Mouse (Mus musculus) G1E (cell line): ENCODE results near the gene Cdc37. TPM values are rescaled to one million over a fixed set of nuclear protein-coding genes. Genes with fewer than 3 reads are reported as not detected.

ENCODE experiments used
- ATAC-seq: 2 replicates; pipeline ENCODE4 v1.8.0; 2016; ENCODE audit warnings: mild to moderate bottlenecking; ENCODE audit not compliant: insufficient number of reproducible peaks, poor library complexity, low FRiP score, severe bottlenecking; ENCODE audit errors: extremely low read depth
- DNase-seq: peaks from one replicate; pipeline ENCODE4 v3.0.0; 2012; ENCODE audit warnings: low spot score
- H3K27me3 ChIP-seq: 2 replicates; pipeline ENCODE4 v1.6.1; 2012; ENCODE audit warnings: mild to moderate bottlenecking, low read length, inconsistent platforms; ENCODE audit not compliant: insufficient read depth
- H3K36me3 ChIP-seq: replicated peaks from 2 replicates; pipeline ENCODE3; 2012; ENCODE audit warnings: mild to moderate bottlenecking, inconsistent platforms
- H3K4me1 ChIP-seq: 2 replicates; pipeline ENCODE4 v1.6.1; 2012; ENCODE audit warnings: low read depth, low read length, inconsistent platforms, mixed read lengths; ENCODE audit not compliant: insufficient read depth
- H3K4me3 ChIP-seq: 2 replicates; pipeline ENCODE4 v1.5.1; 2012; ENCODE audit warnings: low read depth, mild to moderate bottlenecking, inconsistent platforms, low read length, moderate library complexity, mixed read lengths
- H3K9me3 ChIP-seq: replicated peaks from 2 replicates; pipeline ENCODE4 v1.6.1; 2012; ENCODE audit warnings: inconsistent platforms
- CTCF ChIP-seq: IDR thresholded peaks from 2 replicates; pipeline ENCODE4 v1.5.1; 2012; ENCODE audit warnings: low read depth, low read length, inconsistent platforms, mixed read lengths
- GATA1 ChIP-seq: IDR thresholded peaks from 2 replicates; pipeline ENCODE4 v1.6.1; 2012; ENCODE audit warnings: borderline replicate concordance, low read length, inconsistent platforms, mixed read lengths
- GATA2 ChIP-seq: IDR thresholded peaks from 2 replicates; pipeline ENCODE4 v1.6.1; 2012; ENCODE audit warnings: low read depth, low read length, inconsistent platforms, borderline replicate concordance
- POLR2AphosphoS5 ChIP-seq: IDR thresholded peaks from 2 replicates; pipeline ENCODE4 v1.6.1; 2012; ENCODE audit warnings: low read depth, low read length, inconsistent platforms; ENCODE audit not compliant: insufficient replicate concordance
- TAL1 ChIP-seq: conservative IDR thresholded peaks from 2 replicates; pipeline ENCODE4 v1.6.1; 2012; ENCODE audit warnings: low read depth, low read length, inconsistent platforms, mixed read lengths
- polyA plus RNA-seq: library from polyadenylated mRNA; stranded (reverse); fragments of >175 nt; gene quantifications from 2 replicates; pipeline ENCODE4 v1.2.3, GENCODE M21; 2012
- total RNA-seq, 2 experiments: library from RNA; stranded (forward) in 1 of 2; stranded (reverse) in 1 of 2; fragments of 200-1000 nt in 1 of 2; fragments of >200 nt in 1 of 2; fragmentation: Nextera tagmentation in 1 of 2; gene quantifications; 2 replicates each; pipeline ENCODE4 v1.2.3; 2014 to 2017

The Cdc37 gene
- total and polyA plus RNA-seq, 3 experiments, result 80.4 to 213 (median 193) TPM

DNA sequence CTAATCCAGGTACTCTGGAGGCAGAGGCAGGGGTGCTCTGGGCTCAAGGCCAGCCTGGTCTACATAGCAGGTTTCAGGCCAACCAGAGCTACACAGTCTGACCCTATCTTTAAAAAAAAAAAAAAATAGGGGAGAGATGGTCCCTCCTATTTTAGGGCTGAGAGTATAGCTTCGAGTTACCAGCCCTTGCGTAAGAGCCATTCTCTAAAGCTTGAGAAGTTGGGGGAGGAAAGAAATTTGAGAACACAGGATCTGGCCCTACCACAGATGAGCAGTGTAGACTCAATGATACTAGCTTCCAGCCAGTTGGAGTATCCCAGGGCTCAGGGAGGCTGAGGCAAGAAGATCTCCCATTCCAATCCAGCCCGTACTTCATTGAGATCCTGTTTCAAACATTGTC is 44.0 kb upstream of the Cdc37 start:
- TF ChIP-seq GATA1, result no peak
- no peak for TF ChIP-seq GATA2
- TF ChIP-seq TAL1, result no peak
- TF ChIP-seq CTCF, result no peak
- Histone ChIP-seq H3K27me3 (peaks cover 23% of the 10 kb centered on the region), H3K36me3 (no peaks in the 10 kb centered on the region), H3K4me1 (peaks cover 17% of the 10 kb centered on the region), H3K4me3 (no peak overlapping the region), H3K9me3 (no peaks in the 10 kb centered on the region)
- ATAC-seq (no peak), DNase-seq (no peak)

DNA sequence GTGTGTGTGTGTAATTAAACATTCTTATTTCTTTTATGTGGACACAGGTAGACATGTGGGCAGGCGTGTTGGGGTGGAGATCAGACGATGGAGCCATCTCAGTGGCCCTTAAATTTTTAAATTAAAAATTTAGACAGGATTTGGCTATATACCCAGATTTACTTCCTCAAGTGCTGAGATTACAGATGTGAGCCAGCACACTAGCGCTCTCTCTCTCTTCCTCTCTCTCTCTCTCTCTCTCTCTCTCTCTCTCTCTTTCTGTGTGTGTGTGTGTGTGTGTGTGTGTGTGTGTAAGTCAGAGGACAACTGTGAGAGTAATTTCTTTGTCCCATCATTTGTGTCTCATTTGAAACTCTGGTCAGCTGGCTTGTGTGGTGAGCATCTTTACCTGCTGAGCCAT is 40.9 kb upstream of the Cdc37 start:
- no peaks in the 10 kb centered on the region for H3K36me3 ChIP-seq
- no peaks in the 10 kb centered on the region for H3K9me3 ChIP-seq
- no peak overlapping the region for H3K4me3 ChIP-seq
- ATAC-seq, result no peak
- DNase-seq, result no peak
- H3K27me3 ChIP-seq, result peaks cover 26% of the 10 kb centered on the region
- TF ChIP-seq POLR2AphosphoS5 (no peak), TAL1 (no peak), GATA1 (no peak), CTCF (no peak), GATA2 (no peak)
- H3K4me1 ChIP-seq, result peaks cover 11% of the 10 kb centered on the region

GRCm38 (mm10) chr9:21189905-21190304 is 40.1 kb upstream of the Cdc37 start:
- Histone ChIP-seq H3K4me3 (no peak overlapping the region), H3K36me3 (no peaks in the 10 kb centered on the region), H3K4me1 (peaks cover 4% of the 10 kb centered on the region), H3K9me3 (no peaks in the 10 kb centered on the region), H3K27me3 (peaks cover 30% of the 10 kb centered on the region)
- DNase-seq (no peak), ATAC-seq (no peak)
- TF ChIP-seq CTCF (no peak), POLR2AphosphoS5 (no peak)

- H3K4me1 ChIP-seq, result peaks cover 11% of the 10 kb centered on the region
- no peak for TF ChIP-seq CTCF
- no peak for TF ChIP-seq POLR2AphosphoS5
- no peak for TF ChIP-seq GATA1
- TF ChIP-seq TAL1, result no peak
- no peak for TF ChIP-seq GATA2
Observed at GRCm38 (mm10) chr9:21185436-21185835, 35.7 kb upstream of the Cdc37 start.

DNA sequence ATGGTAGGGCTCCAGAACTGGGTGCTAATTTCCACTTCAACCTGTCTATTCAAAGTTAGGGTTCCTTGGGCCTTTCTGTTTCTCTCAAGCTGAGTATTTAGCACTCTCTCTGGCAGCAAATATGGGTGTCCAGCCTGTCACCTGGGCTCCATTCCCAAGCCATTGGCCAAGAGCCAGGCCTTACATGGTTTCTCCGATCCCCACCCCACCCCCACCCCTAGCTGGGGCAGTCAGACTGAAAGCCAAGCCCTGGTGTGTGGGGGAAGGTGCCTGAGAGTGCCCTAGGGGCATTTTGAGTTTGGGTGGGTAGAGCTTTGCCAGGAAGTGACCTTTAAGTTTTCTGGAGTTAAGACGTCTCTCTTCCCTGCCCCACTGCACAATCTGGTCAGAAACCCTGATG is 35.0 kb upstream of the Cdc37 start:
- TF ChIP-seq GATA1 (no peak), GATA2 (no peak), TAL1 (no peak), POLR2AphosphoS5 (no peak), CTCF (no peak)
- peaks cover 11% of the 10 kb centered on the region for H3K4me1 ChIP-seq

More at GRCm38 (mm10) chr9:21185436-21185835, 35.7 kb upstream of the Cdc37 start:
- no peak for ATAC-seq
- H3K36me3 ChIP-seq, result no peaks in the 10 kb centered on the region
- H3K9me3 ChIP-seq, result no peaks in the 10 kb centered on the region
- no peak overlapping the region for H3K4me3 ChIP-seq
- peaks cover 46% of the 10 kb centered on the region for H3K27me3 ChIP-seq
- no peak for DNase-seq

DNA sequence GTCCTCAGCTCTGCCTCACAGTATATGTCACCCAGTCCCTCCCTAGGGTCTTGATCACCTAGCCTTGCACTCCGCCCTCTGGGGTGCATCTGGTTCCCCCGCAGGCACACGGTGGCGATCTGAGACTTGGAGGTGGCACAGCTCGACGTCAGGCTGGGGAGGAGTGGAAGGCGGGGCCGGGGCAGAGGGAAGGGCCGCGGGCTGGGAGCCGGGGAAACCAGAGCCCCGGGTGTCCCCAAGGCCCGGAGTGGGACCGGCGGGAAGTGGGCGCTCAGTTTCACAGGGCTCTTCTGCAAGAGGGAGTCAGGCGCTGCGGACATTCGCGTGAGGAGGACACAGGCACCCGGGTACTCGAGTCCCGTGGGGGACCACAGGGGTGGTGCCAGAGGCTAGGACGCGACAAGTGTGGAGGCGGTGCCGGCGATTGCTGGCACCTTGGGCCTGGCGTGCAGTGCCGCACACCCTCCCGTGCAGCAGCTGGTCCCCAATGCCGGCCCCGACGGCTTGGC is 34.2 kb upstream of the Cdc37 start:
- Histone ChIP-seq H3K36me3 (no peaks in the 10 kb centered on the region), H3K4me3 (no peak overlapping the region), H3K9me3 (no peaks in the 10 kb centered on the region), H3K4me1 (peaks cover 11% of the 10 kb centered on the region), H3K27me3 (peaks cover 60% of the 10 kb centered on the region)
- TF ChIP-seq GATA1, result no peak
- TF ChIP-seq GATA2, result no peak
- TF ChIP-seq POLR2AphosphoS5, result no peak
- TF ChIP-seq CTCF, result no peak
- no peak for TF ChIP-seq TAL1
- DNase-seq (no peak), ATAC-seq (no peak)

More for the DNA sequence above, 35.0 kb upstream of the Cdc37 start:
- DNase-seq (no peak), ATAC-seq (no peak)
- Histone ChIP-seq H3K4me3 (no peak overlapping the region), H3K9me3 (no peaks in the 10 kb centered on the region), H3K36me3 (no peaks in the 10 kb centered on the region), H3K27me3 (peaks cover 53% of the 10 kb centered on the region)

DNA sequence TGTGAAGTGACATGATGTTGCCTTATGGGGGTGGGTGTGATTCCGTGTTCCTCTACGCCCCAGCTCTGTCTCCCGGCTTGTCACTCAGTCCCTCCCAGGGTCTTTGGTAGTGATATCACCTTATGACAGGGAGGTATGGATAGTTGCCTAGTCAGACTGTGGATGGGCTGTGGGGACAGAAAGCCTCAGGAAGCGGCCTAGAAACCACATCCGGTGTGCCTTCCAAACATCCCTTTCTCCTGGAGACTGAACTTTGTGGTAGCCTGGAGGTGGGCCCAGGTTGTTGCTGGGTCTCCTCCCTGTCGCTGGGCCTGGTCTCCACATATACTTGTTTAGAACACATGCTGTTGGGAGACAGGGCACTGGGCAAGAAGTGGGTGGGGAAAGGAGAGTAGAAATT is 33.6 kb upstream of the Cdc37 start:
- Histone ChIP-seq H3K9me3 (no peaks in the 10 kb centered on the region), H3K4me3 (no peak overlapping the region), H3K36me3 (no peaks in the 10 kb centered on the region), H3K4me1 (peaks cover 11% of the 10 kb centered on the region), H3K27me3 (peaks cover 58% of the 10 kb centered on the region)
- DNase-seq (no peak), ATAC-seq (no peak)
- TF ChIP-seq TAL1, result no peak
- TF ChIP-seq GATA1, result no peak
- TF ChIP-seq GATA2, result no peak
